Mouse (Mus musculus) adrenal gland, postnatal 10 days (tissue): ENCODE measurements at regions not wholly inside any gene's neighbourhood (a gene's known extent, or its start where the extent isn't known, plus 50 kb on each side); places are given as distances from the start of the nearest gene placed in this dataset.

Experiments used
- DNase-seq: peaks from one replicate; pipeline ENCODE4 v3.0.0; 2021; ENCODE audit warnings: mixed read lengths

- DNase-seq: no peak
Measured at GRCm38 (mm10) chr9:12492890-12493618, 752.6 kb downstream of the Jrkl start.

GRCm38 (mm10) chr9:12457810-12458209 lies 787.8 kb downstream of the Jrkl start:
- no peak for DNase-seq

- DNase-seq: no peak
Measured at GRCm38 (mm10) chr9:12456695-12457094, 788.9 kb downstream of the Jrkl start.

GRCm38 (mm10) chr9:12434171-12434570 lies 811.5 kb downstream of the Jrkl start:
- DNase-seq: no peak

- DNase-seq: no peak
Measured at GRCm38 (mm10) chr9:12421906-12422305, 823.7 kb downstream of the Jrkl start.

GRCm38 (mm10) chr9:12408500-12408899 lies 837.1 kb downstream of the Jrkl start:
- no peak for DNase-seq

- DNase-seq: peak; percentile 45
Measured at GRCm38 (mm10) chr9:12404185-12404584, 841.4 kb downstream of the Jrkl start.

GRCm38 (mm10) chr9:12395648-12396047 lies 850.0 kb downstream of the Jrkl start:
- DNase-seq: no peak

GRCm38 (mm10) chr9:12380732-12381645 lies 864.6 kb downstream of the Jrkl start:
- DNase-seq: no peak

GRCm38 (mm10) chr9:12380029-12380428 lies 865.6 kb downstream of the Jrkl start:
- no peak for DNase-seq

- DNase-seq: no peak
Measured at GRCm38 (mm10) chr9:12344296-12344695, 901.3 kb downstream of the Jrkl start.

- DNase-seq: no peak
Measured at GRCm38 (mm10) chr9:12341453-12341852, 904.2 kb downstream of the Jrkl start.

- DNase-seq: no peak
Measured at GRCm38 (mm10) chr9:12313517-12314075, 932.0 kb downstream of the Jrkl start.

- DNase-seq: no peak
Measured at GRCm38 (mm10) chr9:12313027-12313426, 932.6 kb downstream of the Jrkl start.
